Mouse (Mus musculus) gastrocnemius, postnatal 10 days (tissue): ENCODE results near the gene Gria1. TPM values are rescaled to one million over a fixed set of nuclear protein-coding genes. Genes with fewer than 3 reads are reported as not detected.

Source experiments
- DNase-seq: peaks from one replicate; pipeline ENCODE4 v3.0.0; 2021; ENCODE audit warnings: mixed read lengths
- total RNA-seq, 2 experiments: library from RNA; stranded (reverse); gene quantifications; 2 replicates each; pipeline ENCODE4 v1.2.3; 2021

Gria1 gene
- total RNA-seq, 2 experiments from 2014 or later: 0.54 to 0.70 TPM

- no peak for DNase-seq
These were observed 287.5 kb downstream of the Gria1 start for GRCm38 (mm10) chr11:57298665-57299064.

- no peak for DNase-seq
These were observed 292.4 kb downstream of the Gria1 start for GRCm38 (mm10) chr11:57303602-57304001.

GRCm38 (mm10) chr11:57306116-57306515 is 294.9 kb downstream of the Gria1 start:
- DNase-seq: no peak

GRCm38 (mm10) chr11:57306892-57307291 is 295.7 kb downstream of the Gria1 start:
- no peak for DNase-seq

GRCm38 (mm10) chr11:57317063-57317462 is 305.9 kb downstream of the Gria1 start:
- DNase-seq: no peak

- DNase-seq: no peak
These were observed 306.3 kb downstream of the Gria1 start for GRCm38 (mm10) chr11:57317478-57317877.

GRCm38 (mm10) chr11:57319374-57319773 is 308.2 kb downstream of the Gria1 start:
- DNase-seq: no peak

GRCm38 (mm10) chr11:57324099-57324498 is 312.9 kb downstream of the Gria1 start:
- no peak for DNase-seq
